Mouse (Mus musculus) ovary, postnatal 36 days (tissue): ENCODE measurements around the gene Afap1l2.

ENCODE experiments used
- DNase-seq: peaks from one replicate; pipeline ENCODE4 v3.0.0; 2022; ENCODE audit warnings: low spot score, mixed read lengths

Afap1l2 gene

DNA sequence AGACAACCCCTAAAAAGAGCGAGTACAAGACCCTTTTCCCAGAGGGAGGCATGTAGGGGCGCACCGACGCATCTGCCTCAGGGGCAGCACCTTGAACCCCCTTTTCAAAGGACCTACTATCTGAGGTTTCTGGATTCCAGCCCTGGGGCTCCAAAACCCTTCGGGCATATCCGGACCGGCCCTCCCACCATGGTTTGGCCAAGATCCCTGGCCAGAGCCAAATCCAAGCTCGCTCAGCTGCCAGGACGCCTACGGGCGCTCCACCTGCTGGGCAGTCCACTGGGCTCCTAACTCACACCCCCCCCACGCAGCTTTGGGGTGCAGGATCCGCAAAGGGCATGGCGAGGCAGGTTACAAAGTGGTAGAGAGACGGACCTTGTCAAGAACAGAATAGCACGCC, 737 bp downstream of the Afap1l2 start:
- DNase-seq = peak; percentile 69

DNA sequence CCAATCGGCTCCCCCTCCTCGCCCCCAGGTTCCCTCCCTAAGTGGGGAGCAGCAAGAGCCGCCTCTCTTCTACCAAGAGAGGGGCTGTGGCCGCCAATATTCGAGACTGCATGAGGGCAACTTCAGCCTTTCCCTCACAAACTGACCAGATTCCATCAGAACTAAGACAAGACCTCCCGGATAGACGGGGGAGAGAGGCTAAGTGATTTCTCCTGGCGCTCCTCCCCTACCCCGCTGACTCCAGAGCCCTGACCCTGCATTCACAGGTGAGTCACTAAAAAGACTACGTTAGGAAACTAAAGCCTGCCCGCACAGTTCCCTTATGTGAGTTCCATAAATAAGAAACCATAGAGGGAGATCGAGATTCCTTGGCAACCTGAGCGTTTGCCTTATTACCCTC, 1.2 kb downstream of the Afap1l2 start:
- DNase-seq = no peak

DNA sequence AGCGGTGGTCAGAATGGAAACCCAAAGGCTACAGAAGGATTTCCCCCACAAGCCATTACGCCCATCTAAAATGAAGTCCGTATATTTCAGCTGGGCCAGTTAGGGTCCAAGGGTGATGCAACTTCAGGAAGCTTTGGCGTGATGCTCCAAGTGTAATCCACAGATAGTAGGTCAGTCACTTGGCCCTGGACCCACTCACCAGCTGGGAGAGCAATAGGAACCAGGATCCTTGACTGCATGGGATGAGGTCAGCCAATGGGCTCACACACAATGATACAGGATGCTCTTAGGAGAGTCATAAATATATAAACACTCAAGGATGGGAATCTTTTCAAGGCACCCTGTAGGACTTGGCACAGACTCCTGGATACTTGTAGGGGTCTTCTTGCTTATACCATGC, 3.0 kb downstream of the Afap1l2 start:
- DNase-seq = no peak

DNA sequence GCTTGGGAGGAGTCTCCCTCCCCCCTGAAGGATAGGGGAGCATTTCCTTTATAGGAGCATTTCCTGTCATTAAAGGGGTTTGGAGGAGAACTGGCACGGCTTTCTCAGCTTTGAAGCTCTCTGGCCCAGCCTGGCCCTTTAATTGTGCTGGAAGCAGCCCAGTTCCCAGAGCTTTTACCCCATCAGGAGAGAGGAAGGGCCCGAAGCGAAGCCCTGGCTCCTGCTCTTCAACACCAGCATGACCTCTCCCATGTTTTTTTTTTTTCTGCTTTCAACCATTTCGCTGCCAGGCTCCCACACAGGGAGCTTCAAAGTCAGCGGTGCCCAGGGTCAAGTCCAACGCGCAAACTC, 4.6 kb downstream of the Afap1l2 start:
- peak; percentile 32 for DNase-seq

DNA sequence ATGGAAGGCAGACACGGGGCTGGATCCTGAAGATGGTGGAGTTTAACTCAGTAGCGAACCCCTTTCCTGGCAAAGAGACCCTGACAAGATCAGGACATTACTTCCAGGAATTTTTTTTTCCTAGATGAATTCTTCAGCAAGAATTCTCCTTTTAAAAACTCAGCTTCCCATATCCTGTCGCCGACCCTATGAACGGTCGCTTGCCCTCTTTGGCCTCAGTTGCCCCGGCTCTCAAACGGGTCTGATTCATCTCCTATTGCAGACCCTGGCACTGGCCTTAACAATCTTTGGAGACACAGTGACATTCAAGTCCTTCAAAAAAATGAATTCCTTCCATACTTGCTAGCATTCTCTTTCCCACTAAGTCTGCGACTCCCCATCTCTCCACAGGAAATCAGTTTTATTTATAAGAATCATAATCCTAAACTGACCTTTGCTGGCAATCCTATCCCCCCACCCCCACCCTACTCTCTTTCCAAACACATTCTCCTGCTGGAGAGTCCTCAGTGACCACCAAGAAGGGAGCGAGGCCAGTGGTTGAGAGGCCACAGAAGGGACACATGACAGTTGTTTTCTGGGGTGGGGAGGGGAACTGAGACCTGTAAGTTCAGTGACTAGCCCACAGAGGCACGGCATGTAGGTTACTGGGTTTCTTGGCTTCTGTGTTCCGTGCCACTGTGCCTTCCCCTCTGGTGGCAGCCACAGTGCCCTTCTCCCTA, 5.1 kb downstream of the Afap1l2 start:
- no peak for DNase-seq

DNA sequence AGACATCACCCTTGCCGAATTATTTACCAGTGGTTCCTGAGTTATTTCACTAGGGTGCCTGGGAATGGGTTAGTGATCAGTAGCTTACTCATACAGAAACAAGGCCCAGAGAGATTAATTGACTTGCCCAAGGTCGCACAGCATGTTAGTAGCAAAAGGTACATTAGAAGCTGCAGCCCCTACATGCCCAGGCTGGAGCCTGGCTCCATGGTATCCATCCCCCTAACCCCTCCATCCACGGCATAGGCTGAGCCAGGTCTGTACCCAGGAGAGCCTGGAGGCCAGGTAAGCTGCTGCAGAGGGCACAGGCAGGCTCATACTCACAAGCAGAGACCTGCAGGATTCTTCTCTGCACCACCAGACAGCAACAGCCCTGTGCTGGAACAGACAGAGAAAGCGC, 6.1 kb downstream of the Afap1l2 start:
- DNase-seq = no peak

DNA sequence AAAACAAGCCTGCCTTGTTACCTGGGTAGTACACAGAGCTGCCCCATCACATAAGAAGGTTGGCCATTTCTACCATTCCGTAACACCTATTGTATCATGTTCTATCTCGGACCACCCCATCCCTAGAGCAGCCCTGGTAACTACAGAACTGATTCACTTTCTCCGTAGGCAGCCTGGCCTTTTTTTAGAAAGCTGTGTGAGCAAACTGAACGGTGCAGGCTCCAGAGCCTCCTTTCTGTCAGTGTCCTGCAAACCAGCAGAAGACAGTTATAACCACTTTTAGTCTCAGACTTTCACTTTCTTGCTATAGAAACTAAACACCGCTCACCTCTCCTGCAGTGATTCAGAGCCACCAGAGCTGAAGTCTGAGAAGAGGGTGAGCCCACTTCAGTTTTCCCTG, 7.4 kb downstream of the Afap1l2 start:
- no peak for DNase-seq

DNA sequence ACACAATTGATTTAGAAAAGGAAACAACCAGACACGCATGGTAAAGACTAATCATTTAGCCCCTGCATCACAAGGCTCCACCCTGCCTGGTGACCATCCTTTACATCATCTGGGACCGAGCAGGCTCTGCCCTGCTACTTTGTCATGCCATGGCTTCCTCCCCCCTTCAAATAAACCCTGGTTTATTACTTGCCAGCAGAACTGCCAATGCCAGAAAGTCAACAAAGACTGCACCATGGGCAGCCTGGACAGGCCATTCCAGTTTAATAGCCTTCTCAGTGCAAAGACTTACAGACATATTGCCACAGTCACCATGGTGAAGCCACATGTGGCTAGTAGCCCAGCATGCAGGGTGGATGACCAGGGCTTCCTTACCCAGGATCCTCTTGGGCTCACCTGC, 8.2 kb downstream of the Afap1l2 start:
- DNase-seq = no peak

DNA sequence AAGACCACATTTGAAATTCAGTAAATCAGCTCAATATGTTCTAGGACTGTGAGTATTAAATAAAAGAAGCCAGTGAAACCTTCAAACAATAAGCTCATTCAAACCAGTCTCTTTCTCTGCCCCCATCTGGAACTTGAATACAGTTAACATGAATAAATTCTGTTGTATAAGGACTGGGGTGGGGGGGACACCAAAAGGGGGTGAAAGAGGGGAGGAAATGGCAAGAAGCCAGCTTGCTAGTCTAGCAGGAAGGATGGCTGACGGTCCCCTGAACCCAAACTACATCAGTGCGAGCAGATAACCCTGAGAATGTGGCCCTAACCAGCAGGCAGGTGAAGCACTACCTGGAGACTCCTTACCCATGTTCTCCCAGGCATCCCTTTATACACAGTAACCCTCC, 9.1 kb downstream of the Afap1l2 start:
- DNase-seq = no peak

DNA sequence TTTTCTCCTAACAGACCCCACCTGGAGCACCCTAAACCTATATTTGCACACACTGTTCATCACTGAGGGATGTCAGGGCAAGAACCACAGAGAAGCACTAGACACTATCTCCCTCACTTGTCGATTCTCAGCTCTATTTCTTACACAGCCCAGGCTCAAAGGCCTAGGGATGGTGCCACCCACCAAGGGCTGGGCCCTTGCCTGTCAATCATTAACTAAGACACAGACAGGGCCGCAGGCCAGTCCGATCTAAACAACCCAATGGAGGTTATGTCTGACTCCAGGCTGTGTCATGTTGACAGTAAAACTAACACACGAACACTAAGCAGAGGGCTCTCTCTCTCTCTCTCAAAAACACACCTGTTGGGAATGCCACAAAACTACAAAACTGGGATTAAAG, 9.7 kb downstream of the Afap1l2 start:
- no peak for DNase-seq

DNA sequence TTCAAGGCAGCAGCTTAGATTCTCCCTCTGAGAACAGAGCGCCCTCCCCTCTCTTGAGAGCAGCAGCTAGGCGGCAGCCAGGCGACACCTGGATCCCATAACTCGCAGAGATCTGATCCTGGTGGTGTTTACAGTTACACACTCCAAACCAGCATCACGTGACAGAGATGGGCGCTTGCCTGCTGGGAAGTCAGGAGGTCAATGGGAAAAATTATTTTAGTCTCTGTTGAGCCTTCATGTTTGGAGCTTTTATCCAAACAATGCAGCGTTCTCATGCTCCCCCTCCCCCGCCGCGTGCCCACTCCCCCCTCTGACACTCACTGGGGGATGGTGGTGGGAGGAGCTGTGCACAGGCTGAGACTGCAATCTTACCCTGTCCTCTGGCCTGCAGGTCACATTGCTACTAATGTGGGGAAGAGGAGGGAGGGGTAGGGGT, 10.8 kb downstream of the Afap1l2 start:
- DNase-seq = peak; percentile 59

DNA sequence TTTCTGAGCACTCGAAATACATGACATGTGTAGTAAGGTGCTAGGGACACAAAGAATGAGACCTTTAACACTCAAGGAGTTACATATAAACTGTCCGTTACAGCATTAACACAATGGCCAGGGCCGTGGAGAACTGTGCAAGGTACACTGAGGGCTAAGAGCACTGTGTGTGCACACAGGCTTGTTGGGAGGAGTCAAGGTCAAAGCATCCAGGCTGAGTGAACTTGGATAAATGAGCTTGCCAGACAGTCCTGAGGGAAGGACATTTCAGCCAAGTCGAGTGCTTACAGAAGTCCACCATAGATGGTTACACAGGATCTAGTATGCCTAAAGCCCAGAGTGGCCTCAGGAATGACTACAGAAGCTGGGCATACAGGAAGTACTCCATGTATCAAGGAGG, 12.6 kb downstream of the Afap1l2 start:
- DNase-seq = no peak

DNA sequence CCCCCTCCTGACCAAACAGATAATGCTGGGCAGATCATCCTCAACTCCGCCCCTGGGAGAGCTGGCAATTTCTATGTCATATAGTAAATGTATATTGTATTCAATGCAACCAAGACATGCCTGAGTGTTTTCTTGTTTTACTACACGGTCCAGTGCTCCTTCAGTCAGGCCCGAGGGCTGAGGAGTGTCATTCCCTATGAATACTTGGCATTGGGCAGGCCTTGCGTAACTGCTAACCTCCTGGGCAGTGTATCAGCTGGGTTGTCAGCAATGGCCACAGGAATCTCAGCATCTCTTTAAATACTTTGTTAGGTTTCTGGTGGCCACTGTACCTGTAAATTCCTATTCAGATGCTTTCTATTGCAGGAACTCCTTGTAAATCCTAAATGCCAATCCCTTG, 13.4 kb downstream of the Afap1l2 start:
- no peak for DNase-seq

DNA sequence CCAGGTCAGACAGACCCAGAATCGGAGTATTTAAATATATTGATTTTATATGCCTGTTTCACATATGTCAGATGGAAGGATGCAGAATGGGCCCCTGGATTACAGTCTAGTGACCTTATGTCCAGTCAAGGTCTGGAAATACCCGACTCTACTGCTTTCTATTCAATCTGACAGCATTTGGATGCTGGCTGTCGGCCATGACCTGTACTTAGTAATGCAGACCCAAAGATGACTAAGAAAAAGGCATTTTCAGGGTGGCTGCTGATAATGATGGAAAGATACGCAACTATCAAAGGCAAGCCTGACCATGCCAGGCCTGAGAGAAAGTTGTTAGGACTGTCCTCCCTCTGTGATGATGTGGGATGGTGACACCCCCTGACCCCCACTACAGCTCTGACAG, 14.3 kb downstream of the Afap1l2 start:
- no peak for DNase-seq

DNA sequence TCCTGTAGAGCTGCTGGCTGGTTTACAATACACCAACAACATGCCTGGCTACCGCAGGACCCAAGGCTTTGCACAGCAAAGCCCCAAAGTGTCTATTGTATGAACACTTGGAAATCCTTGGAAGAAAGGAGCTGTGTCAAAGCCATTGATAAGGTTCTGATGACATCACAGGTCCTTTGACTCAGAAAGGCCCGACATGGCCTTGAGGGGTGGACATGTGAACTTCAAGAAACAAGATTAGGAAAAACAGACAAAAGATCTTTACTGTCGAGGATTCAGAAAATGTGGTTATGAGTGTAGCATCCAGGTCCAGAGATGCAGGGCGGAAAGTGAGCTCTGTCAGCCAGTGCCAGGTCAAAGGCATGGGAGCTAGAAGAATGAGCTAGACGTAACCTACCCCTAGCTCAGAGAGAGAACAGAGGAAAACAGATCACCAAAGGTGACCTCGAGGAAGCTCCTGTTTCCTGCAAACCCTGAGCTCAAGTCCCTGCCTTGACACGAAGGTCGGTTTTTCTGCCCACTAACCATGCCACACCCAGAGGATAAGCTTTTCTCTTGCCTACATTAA, 15.0 kb downstream of the Afap1l2 start:
- no peak for DNase-seq

DNA sequence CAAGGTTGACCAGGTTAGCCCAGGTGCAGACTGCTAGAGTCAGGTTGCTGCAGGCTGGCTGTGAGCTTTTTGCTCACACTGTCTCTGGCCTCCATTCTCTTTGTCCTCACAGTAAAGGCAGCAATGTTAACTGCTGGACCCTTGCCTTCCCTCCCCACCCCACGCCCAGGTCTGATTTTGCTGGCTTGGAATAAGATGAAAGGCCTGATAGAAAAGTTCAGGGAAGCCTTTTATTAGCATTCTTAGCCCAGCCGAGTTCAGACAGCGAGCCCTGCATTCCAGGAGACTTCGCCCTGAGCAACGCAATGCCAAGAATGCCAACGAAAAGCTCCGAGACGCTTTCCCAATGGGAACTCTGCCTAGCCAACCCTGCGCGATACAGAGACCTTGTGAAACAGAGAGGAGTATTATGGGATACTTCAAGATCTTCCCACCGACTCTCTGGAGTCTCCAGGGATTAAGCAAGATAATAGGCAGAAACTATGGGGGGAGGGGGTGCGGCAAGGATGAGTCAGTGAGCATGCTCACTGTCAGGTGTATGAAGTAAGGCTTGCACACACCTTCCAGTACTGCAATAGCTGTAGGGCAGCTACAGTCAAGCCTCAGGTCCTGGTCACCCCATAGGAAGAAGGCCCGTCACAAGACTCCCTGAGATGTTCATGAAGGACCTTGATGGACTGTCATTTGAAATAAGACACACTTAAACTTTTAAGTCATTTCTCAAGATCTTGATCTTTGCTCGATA, 17.5 kb downstream of the Afap1l2 start:
- DNase-seq = peak; percentile 31

DNA sequence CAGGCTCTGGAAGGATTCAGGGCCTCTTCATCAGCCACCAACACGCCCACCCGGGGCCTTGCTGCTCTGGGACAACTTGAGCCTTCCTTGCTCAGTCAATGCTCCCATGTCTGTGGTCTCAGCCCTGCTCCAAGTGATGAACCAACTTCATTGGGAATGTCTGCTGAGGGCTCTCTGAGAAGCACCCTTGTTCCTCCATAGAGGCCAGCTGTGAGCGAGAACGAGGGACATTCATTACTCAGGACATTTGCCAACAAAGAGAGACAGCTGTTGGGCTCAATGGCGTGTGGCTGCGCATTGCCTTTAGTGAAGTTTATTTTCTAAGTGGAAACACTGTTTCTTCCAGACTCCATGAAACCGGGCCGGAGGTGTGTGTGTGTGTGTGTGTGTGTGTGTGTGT, 18.9 kb downstream of the Afap1l2 start:
- no peak for DNase-seq

DNA sequence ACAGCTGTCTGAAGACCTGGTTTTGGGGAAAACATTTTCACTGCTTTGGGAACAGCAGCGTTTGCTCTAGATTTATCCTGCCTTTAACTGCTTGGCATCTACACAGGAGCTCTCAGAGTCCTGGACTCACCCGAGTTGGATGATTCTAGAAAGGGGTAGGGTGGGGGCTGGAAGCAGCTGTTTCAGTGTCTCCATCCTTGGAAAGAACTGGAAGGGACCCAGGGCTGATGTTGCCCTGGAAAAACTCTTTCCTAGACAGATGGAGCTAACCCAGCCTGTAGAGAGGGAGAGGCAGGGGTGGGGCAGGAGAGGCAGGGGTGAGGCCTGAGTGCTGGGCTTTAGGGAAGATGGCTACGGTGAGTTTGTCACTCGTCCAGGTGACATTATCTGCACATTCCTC, 23.8 kb downstream of the Afap1l2 start:
- no peak for DNase-seq

DNA sequence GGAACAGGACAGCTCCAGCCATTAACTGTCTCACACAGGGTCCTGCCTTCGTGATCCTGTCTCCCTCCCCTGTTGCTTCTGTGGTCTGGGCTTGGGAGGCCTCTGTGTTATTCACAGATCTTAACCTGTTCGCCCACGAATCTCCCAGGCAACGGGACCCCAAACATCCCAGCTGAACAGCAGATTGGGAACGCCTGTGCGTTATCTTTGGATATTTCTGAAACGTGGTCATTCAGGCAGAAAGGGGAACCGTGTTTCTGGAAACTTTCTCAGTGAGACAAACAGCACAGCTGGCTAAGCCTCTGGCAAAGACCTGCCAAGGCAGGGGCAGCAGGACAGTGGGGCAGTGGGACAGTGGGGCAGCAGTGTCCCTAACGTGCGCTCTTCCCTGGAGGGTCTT, 24.3 kb downstream of the Afap1l2 start:
- no peak for DNase-seq

DNA sequence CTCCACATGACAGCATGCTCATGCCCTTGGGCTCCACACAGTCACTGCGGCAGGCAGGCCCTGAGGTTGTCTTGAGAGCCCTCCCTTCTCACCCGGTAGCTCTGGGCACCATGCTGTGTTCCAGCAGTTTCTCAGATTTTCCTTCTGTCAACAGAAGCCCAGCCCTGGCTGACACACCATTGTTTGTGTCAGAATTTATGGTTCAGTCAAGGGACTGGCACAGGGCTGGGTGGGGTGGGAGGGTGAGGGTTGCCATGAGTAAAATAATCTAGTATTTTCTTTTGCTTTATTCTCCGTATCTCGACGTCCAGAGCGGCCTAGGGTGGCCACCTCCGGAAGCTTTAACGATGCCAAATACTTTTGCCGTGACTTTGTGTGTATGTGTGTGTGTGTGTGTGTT, 26.3 kb downstream of the Afap1l2 start:
- DNase-seq = no peak

DNA sequence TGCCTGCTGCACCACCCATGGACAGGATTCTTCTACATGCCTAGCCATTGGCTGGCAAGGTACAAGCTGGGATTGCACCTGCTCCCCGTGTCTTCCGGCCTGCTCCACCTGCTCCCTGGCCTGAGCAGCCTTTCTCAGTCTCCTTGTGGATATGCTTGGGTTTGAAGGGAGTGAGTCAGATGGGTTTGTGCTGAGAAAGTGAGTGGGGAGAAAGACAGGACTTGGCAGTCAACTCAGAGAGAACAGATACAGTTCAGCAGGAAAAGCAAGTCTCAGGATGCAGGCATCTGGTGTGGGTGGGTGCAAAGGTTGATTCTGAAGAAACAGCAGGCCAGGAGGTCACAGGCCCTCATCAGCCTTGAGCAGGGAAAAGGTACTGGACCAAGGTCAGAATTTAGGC, 27.2 kb downstream of the Afap1l2 start:
- DNase-seq = no peak

DNA sequence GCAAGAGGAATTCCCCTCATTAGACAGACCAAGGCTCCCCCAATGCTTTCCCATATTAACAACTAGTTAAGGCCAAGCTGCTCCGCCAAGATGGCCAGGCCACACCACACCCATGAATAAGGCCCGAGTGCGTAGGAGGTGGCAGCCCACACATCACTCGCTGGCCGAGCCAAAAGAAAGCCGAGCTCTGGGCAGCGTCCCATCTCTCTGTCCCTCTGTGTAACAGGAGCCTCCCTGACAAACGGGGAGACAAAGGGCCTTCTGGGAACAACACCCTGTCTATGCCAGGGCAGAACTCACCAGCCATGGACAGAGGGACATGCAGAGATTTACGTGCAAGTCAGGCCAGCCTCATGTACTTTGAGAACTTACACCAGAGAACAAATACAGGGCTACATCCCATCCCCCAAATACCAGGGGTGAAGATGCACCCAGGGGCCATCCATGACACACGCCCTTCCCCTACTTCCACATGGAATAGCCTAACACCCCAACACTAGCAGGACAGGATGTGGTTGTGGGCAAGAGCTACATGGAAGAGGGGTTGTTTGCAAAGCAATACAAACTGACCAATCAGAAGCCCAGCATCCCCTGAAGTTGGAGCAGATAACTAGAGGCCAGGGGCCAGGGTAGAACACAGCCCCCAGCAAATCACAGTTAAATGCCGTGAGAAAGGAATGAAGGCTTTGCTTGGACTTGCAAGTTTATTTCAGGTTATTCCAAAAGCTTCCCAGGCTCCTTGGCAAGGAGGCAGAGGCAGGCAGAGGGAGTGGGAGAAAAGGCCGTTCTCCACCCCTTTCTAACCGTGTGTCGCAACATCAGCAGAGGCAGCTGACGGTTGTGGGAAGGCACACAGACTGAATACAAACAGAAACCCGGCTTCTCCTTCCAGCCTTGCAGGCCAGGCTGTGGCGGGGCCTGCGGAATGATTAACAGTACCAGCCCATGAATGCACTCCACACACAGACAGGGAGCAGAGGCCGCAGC, 30.8 kb downstream of the Afap1l2 start:
- DNase-seq = peak; percentile 74
